Mouse (Mus musculus) embryonic facial prominence, embryonic 10.5 days (tissue): ENCODE results near the gene Ralgds. TPM values are rescaled to one million over a fixed set of nuclear protein-coding genes. Genes with fewer than 3 reads are reported as not detected.

ENCODE experiments used
- DNase-seq: peaks from one replicate; pipeline ENCODE4 v3.0.0-alpha.2; 2017; ENCODE audit warnings: low spot score
- H3K27ac ChIP-seq: fragments of 300-500 bp; sonication (generic); replicated peaks from 2 replicates; pipeline ENCODE4 v1.5.1; 2016; ENCODE audit warnings: mild to moderate bottlenecking
- H3K27me3 ChIP-seq: fragments of 300-500 bp; sonication (generic); replicated peaks from 2 replicates; pipeline ENCODE4 v1.6.1; 2016; ENCODE audit warnings: low read depth, mild to moderate bottlenecking; ENCODE audit not compliant: poor library complexity, severe bottlenecking
- H3K36me3 ChIP-seq: fragments of 300-500 bp; sonication (generic); replicated peaks from 2 replicates; pipeline ENCODE4 v1.6.1; 2016; ENCODE audit warnings: mild to moderate bottlenecking, moderate library complexity
- H3K4me1 ChIP-seq: fragments of 300-500 bp; sonication (generic); 2 replicates; pipeline ENCODE4 v1.6.1; 2016
- H3K4me3 ChIP-seq: fragments of 300-500 bp; sonication (generic); 2 replicates; pipeline ENCODE4 v1.5.1; 2016; ENCODE audit warnings: mild to moderate bottlenecking, moderate library complexity
- H3K9me3 ChIP-seq: fragments of 300-500 bp; sonication (generic); 2 replicates; pipeline ENCODE4 v1.6.1; 2016; ENCODE audit warnings: mild to moderate bottlenecking
- WGBS: fragments of 180-500 bp; shearing (Covaris S2); methylation state at CpG from one replicate; pipeline ENCODE4 v1.1.7; 2016; 5-methylcytosine and 5-hydroxymethylcytosine counted together
- polyA plus RNA-seq: library from polyadenylated mRNA; unstranded; fragments of >200 nt; fragmentation: Nextera tagmentation; extraction: Ambion mirVana; gene quantifications from 2 replicates; pipeline ENCODE4 v1.2.1, GENCODE M21; 2016

The Ralgds gene
- polyA plus RNA-seq, 1 experiment from 2014 or later, result 44.2 TPM

- WGBS, result 7% methylated on average over 47 of the region's 47 CpGs
- peaks cover 8% of the 10 kb centered on the region for H3K36me3 ChIP-seq
- peak; percentile 71 for DNase-seq
- H3K4me1 ChIP-seq, result peaks cover 47% of the 10 kb centered on the region
- H3K27me3 ChIP-seq, result peaks cover 16% of the 10 kb centered on the region; the same call in 1 of the 2 replicates
- H3K27ac ChIP-seq, result peak overlapping the region; percentile 90
- peak overlapping the region; percentile 82 for H3K4me3 ChIP-seq
- H3K9me3 ChIP-seq, result no peaks in the 10 kb centered on the region
Measured at GRCm38 (mm10) chr2:28513431-28514370, 776 bp downstream of the Ralgds start.

- no peaks in the 10 kb centered on the region for H3K9me3 ChIP-seq
Measured at GRCm38 (mm10) chr2:28514489-28514888, 1.6 kb downstream of the Ralgds start.

GRCm38 (mm10) chr2:28517206-28517909 is 4.4 kb downstream of the Ralgds start:
- Histone ChIP-seq H3K4me1 (peaks cover 72% of the 10 kb centered on the region), H3K27me3 (peaks cover 3% of the 10 kb centered on the region; the same call in 1 of the 2 replicates), H3K4me3 (no peak overlapping the region), H3K27ac (peak overlapping the region; percentile 35; the same call in 1 of the 2 replicates), H3K9me3 (no peaks in the 10 kb centered on the region), H3K36me3 (peaks cover 12% of the 10 kb centered on the region)
- WGBS, result 43% methylated on average over 5 of the region's 5 CpGs
- DNase-seq, result peak; percentile 80

More at GRCm38 (mm10) chr2:28514489-28514888, 1.6 kb downstream of the Ralgds start:
- 16% methylated on average over 5 of the region's 5 CpGs for WGBS
- peak; percentile 90 for DNase-seq
- Histone ChIP-seq H3K36me3 (peaks cover 8% of the 10 kb centered on the region), H3K27me3 (peaks cover 16% of the 10 kb centered on the region; the same call in 1 of the 2 replicates), H3K4me3 (peak overlapping the region; percentile 82), H3K4me1 (peaks cover 52% of the 10 kb centered on the region), H3K27ac (peak overlapping the region; percentile 90)

GRCm38 (mm10) chr2:28518231-28518630 is 5.3 kb downstream of the Ralgds start:
- no peak overlapping the region for H3K4me3 ChIP-seq
- no peak overlapping the region for H3K27ac ChIP-seq
- H3K9me3 ChIP-seq, result no peaks in the 10 kb centered on the region
- H3K27me3 ChIP-seq, result no peaks in the 10 kb centered on the region
- WGBS, result 52% methylated on average over 2 of the region's 2 CpGs
- H3K36me3 ChIP-seq, result peaks cover 17% of the 10 kb centered on the region
- no peak for DNase-seq
- peaks cover 64% of the 10 kb centered on the region for H3K4me1 ChIP-seq

GRCm38 (mm10) chr2:28520581-28520980 is 7.7 kb downstream of the Ralgds start:
- H3K27ac ChIP-seq, result no peak overlapping the region
- 71% methylated on average over 5 of the region's 5 CpGs for WGBS
- H3K27me3 ChIP-seq, result no peaks in the 10 kb centered on the region

GRCm38 (mm10) chr2:28521571-28522151 is 8.7 kb downstream of the Ralgds start:
- DNase-seq, result no peak
- Histone ChIP-seq H3K27me3 (no peaks in the 10 kb centered on the region), H3K36me3 (peaks cover 17% of the 10 kb centered on the region), H3K4me3 (no peak overlapping the region), H3K9me3 (no peaks in the 10 kb centered on the region), H3K27ac (no peak overlapping the region), H3K4me1 (peaks cover 71% of the 10 kb centered on the region)
- 82% methylated on average over 6 of the region's 6 CpGs for WGBS

More at GRCm38 (mm10) chr2:28520581-28520980, 7.7 kb downstream of the Ralgds start:
- Histone ChIP-seq H3K4me1 (peaks cover 63% of the 10 kb centered on the region), H3K36me3 (peaks cover 17% of the 10 kb centered on the region), H3K4me3 (no peak overlapping the region), H3K9me3 (no peaks in the 10 kb centered on the region)
- DNase-seq, result no peak

GRCm38 (mm10) chr2:28522166-28522565 is 9.2 kb downstream of the Ralgds start:
- DNase-seq, result no peak
- Histone ChIP-seq H3K27ac (no peak overlapping the region), H3K9me3 (no peaks in the 10 kb centered on the region), H3K4me3 (no peak overlapping the region), H3K27me3 (no peaks in the 10 kb centered on the region), H3K4me1 (peaks cover 74% of the 10 kb centered on the region), H3K36me3 (peaks cover 16% of the 10 kb centered on the region)
- WGBS, result 84% methylated on average over 4 of the region's 4 CpGs

GRCm38 (mm10) chr2:28523643-28524117 is 10.8 kb downstream of the Ralgds start:
- peaks cover 9% of the 10 kb centered on the region; the same call in 1 of the 2 replicates for H3K36me3 ChIP-seq
- H3K9me3 ChIP-seq, result no peaks in the 10 kb centered on the region
- H3K4me3 ChIP-seq, result no peak overlapping the region
- H3K4me1 ChIP-seq, result peaks cover 72% of the 10 kb centered on the region
- DNase-seq, result peak; percentile 32
- peak overlapping the region; percentile 41; the same call in 1 of the 2 replicates for H3K27ac ChIP-seq
- no peaks in the 10 kb centered on the region for H3K27me3 ChIP-seq
- whole genome bisulfite sequencing, result 19% methylated on average over 5 of the region's 5 CpGs

- H3K27ac ChIP-seq, result 0 out of 2 replicates have a peak overlapping the region, but pooled peaks have one; percentile 24
- DNase-seq, result no peak
- H3K27me3 ChIP-seq, result no peaks in the 10 kb centered on the region
- no peaks in the 10 kb centered on the region for H3K9me3 ChIP-seq
- H3K4me3 ChIP-seq, result no peak overlapping the region
- H3K4me1 ChIP-seq, result peaks cover 73% of the 10 kb centered on the region
- H3K36me3 ChIP-seq, result peaks cover 9% of the 10 kb centered on the region; the same call in 1 of the 2 replicates
- 77% methylated on average over 10 of the region's 10 CpGs for WGBS
Measured at GRCm38 (mm10) chr2:28524406-28524805, 11.5 kb downstream of the Ralgds start.

GRCm38 (mm10) chr2:28525219-28525942 is 12.5 kb downstream of the Ralgds start:
- Histone ChIP-seq H3K4me1 (peaks cover 75% of the 10 kb centered on the region), H3K9me3 (no peaks in the 10 kb centered on the region), H3K27ac (peak overlapping the region; percentile 82), H3K4me3 (peak overlapping the region; percentile 32; the same call in 1 of the 2 replicates), H3K27me3 (no peaks in the 10 kb centered on the region), H3K36me3 (peaks cover 9% of the 10 kb centered on the region; the same call in 1 of the 2 replicates)
- DNase-seq, result peak; percentile 70
- WGBS, result 18% methylated on average over 11 of the region's 11 CpGs
